Mouse (Mus musculus) embryonic facial prominence, embryonic 13.5 days (tissue): Measurements from ENCODE around the gene Apobec3. TPM values are rescaled to one million over a fixed set of nuclear protein-coding genes. Genes with fewer than 3 reads are reported as not detected.

Experiments
- ATAC-seq: fragments of 200-750 bp; cut with Nextera tagmentation; 2 replicates; pipeline ENCODE4 v1.8.0; 2017; ENCODE audit warnings: low read depth; ENCODE audit not compliant: insufficient number of reproducible peaks, insufficient read depth, low FRiP score, low TSS enrichment
- H3K27ac ChIP-seq: fragments of 300-500 bp; sonication (generic); 2 replicates; pipeline ENCODE4 v1.5.1; 2015; ENCODE audit warnings: moderate library complexity, mild to moderate bottlenecking, inconsistent platforms
- H3K27me3 ChIP-seq: fragments of 300-500 bp; sonication (generic); 2 replicates; pipeline ENCODE4 v1.6.1; 2015; ENCODE audit warnings: mild to moderate bottlenecking, inconsistent platforms
- H3K36me3 ChIP-seq: fragments of 300-500 bp; sonication (generic); 2 replicates; pipeline ENCODE4 v1.6.1; 2015; ENCODE audit warnings: mild to moderate bottlenecking, inconsistent platforms
- H3K4me1 ChIP-seq: fragments of 300-500 bp; sonication (generic); 2 replicates; pipeline ENCODE4 v1.6.1; 2015; ENCODE audit warnings: inconsistent platforms
- H3K4me2 ChIP-seq: fragments of 300-500 bp; sonication (generic); 2 replicates; pipeline ENCODE4 v1.6.1; 2015; ENCODE audit warnings: moderate library complexity, mild to moderate bottlenecking, inconsistent platforms
- H3K4me3 ChIP-seq: fragments of 300-500 bp; sonication (generic); 2 replicates; pipeline ENCODE4 v1.5.1; 2015; ENCODE audit warnings: mild to moderate bottlenecking, inconsistent platforms
- H3K9ac ChIP-seq: fragments of 300-500 bp; sonication (generic); 2 replicates; pipeline ENCODE4 v1.6.1; 2015; ENCODE audit warnings: mild to moderate bottlenecking, inconsistent platforms
- H3K9me3 ChIP-seq: fragments of 300-500 bp; sonication (generic); 2 replicates; pipeline ENCODE4 v1.6.1; 2016; ENCODE audit warnings: inconsistent platforms
- WGBS: fragments of 180-500 bp; shearing (Covaris S2); methylation state at CpG from one replicate; pipeline ENCODE4 v1.1.7; 2015; ENCODE audit warnings: mixed read lengths; 5-methylcytosine and 5-hydroxymethylcytosine counted together
- polyA plus RNA-seq: library from polyadenylated mRNA; unstranded; fragments of >200 nt; fragmentation: Nextera tagmentation; extraction: Ambion mirVana; gene quantifications from 2 replicates; pipeline ENCODE4 v1.2.1, GENCODE M21; 2015

Apobec3 gene
- polyA plus RNA-seq, 1 experiment from 2014 or later: 11.0 TPM

- Histone ChIP-seq H3K27ac (no peak overlapping the region), H3K4me2 (no peak overlapping the region), H3K4me3 (no peak overlapping the region), H3K9me3 (no peaks in the 10 kb centered on the region), H3K4me1 (peaks cover 40% of the 10 kb centered on the region), H3K27me3 (no peaks in the 10 kb centered on the region), H3K36me3 (no peaks in the 10 kb centered on the region), H3K9ac (no peak overlapping the region)
- ATAC-seq: no peak
- 56% methylated on average over 7 of the region's 7 CpGs for WGBS
Measured at GRCm38 (mm10) chr15:79953470-79953869, 62.0 kb downstream of the Apobec3 start.

GRCm38 (mm10) chr15:79956559-79956958 lies 65.1 kb downstream of the Apobec3 start:
- Histone ChIP-seq H3K27ac (no peak overlapping the region), H3K4me3 (no peak overlapping the region), H3K27me3 (no peaks in the 10 kb centered on the region), H3K4me1 (peaks cover 22% of the 10 kb centered on the region), H3K4me2 (no peak overlapping the region), H3K36me3 (no peaks in the 10 kb centered on the region), H3K9me3 (no peaks in the 10 kb centered on the region), H3K9ac (no peak overlapping the region)
- ATAC-seq: no peak
- 84% methylated on average over 8 of the region's 8 CpGs for WGBS

- Histone ChIP-seq H3K4me3 (no peak overlapping the region), H3K27me3 (no peaks in the 10 kb centered on the region), H3K9ac (no peak overlapping the region), H3K4me2 (no peak overlapping the region), H3K9me3 (no peaks in the 10 kb centered on the region), H3K4me1 (peaks cover 10% of the 10 kb centered on the region), H3K27ac (no peak overlapping the region), H3K36me3 (no peaks in the 10 kb centered on the region)
- 40% methylated on average over 3 of the region's 3 CpGs for WGBS
- ATAC-seq: no peak
Measured at GRCm38 (mm10) chr15:79958418-79958817, 67.0 kb downstream of the Apobec3 start.

- Histone ChIP-seq H3K9ac (no peak overlapping the region), H3K9me3 (no peaks in the 10 kb centered on the region), H3K4me3 (no peak overlapping the region), H3K36me3 (no peaks in the 10 kb centered on the region), H3K27ac (no peak overlapping the region), H3K4me2 (no peak overlapping the region), H3K27me3 (no peaks in the 10 kb centered on the region), H3K4me1 (peaks cover 10% of the 10 kb centered on the region)
- 52% methylated on average over 9 of the region's 9 CpGs for WGBS
- ATAC-seq: no peak
Measured at GRCm38 (mm10) chr15:79961366-79961921, 70.0 kb downstream of the Apobec3 start.

GRCm38 (mm10) chr15:79962661-79963060 lies 71.2 kb downstream of the Apobec3 start:
- WGBS: 80% methylated on average over 18 of the region's 18 CpGs
- Histone ChIP-seq H3K4me1 (peaks cover 10% of the 10 kb centered on the region), H3K27me3 (no peaks in the 10 kb centered on the region), H3K27ac (no peak overlapping the region), H3K4me3 (no peak overlapping the region), H3K9ac (no peak overlapping the region), H3K36me3 (no peaks in the 10 kb centered on the region), H3K4me2 (no peak overlapping the region), H3K9me3 (no peaks in the 10 kb centered on the region)
- no peak for ATAC-seq

GRCm38 (mm10) chr15:79964376-79964775 lies 72.9 kb downstream of the Apobec3 start:
- H3K27me3 ChIP-seq: no peaks in the 10 kb centered on the region
- H3K4me1 ChIP-seq: peaks cover 10% of the 10 kb centered on the region
- H3K9me3 ChIP-seq: no peaks in the 10 kb centered on the region
- H3K4me2 ChIP-seq: no peak overlapping the region
- no peak overlapping the region for H3K9ac ChIP-seq
- H3K36me3 ChIP-seq: no peaks in the 10 kb centered on the region
- no peak overlapping the region for H3K4me3 ChIP-seq
- no peak for ATAC-seq
- no peak overlapping the region for H3K27ac ChIP-seq
- WGBS: 90% methylated on average over 7 of the region's 7 CpGs

Other genes starting within 250 kb of the Apobec3 start
- gene Fam227a, start 232.7 kb upstream of the Apobec3 start, polyA plus RNA-seq: 2.2 and 2.5 TPM in 2 replicates
- gene Cby1, start 232.5 kb upstream of the Apobec3 start, polyA plus RNA-seq: 60.7 and 66.0 TPM in 2 replicates
- 238 TPM in 2 replicates for gene Tomm22, start 220.8 kb upstream of the Apobec3 start, polyA plus RNA-seq
- gene Josd1, start 203.7 kb upstream of the Apobec3 start, polyA plus RNA-seq: 26.1 and 28.3 TPM in 2 replicates
- gene Gtpbp1, start 200.8 kb upstream of the Apobec3 start, polyA plus RNA-seq: 39.8 and 42.2 TPM in 2 replicates
- gene Sun2, start 149.1 kb upstream of the Apobec3 start, polyA plus RNA-seq: 7.3 and 8.0 TPM in 2 replicates
- 69.2 and 74.4 TPM in 2 replicates for gene Dnal4, start 113.8 kb upstream of the Apobec3 start, polyA plus RNA-seq
- 4.7 and 5.4 TPM in 2 replicates for gene Nptxr, start 86.9 kb upstream of the Apobec3 start, polyA plus RNA-seq
- 0.32 and 0.39 TPM in 2 replicates for gene Npcd, start 57.4 kb upstream of the Apobec3 start, polyA plus RNA-seq
- 54.7 and 56.7 TPM in 2 replicates for gene Cbx6, start 57.0 kb upstream of the Apobec3 start, polyA plus RNA-seq
- 2.5 and 2.9 TPM in 2 replicates for gene Cbx7, start 79.5 kb downstream of the Apobec3 start, polyA plus RNA-seq
- 2.2 and 2.9 TPM in 2 replicates for gene Pdgfb, start 123.3 kb downstream of the Apobec3 start, polyA plus RNA-seq
- gene Syngr1, start 199.7 kb downstream of the Apobec3 start, polyA plus RNA-seq: 7.0 and 8.7 TPM in 2 replicates
- 1,097 and 1,210 TPM in 2 replicates for gene Rpl3, start 200.2 kb downstream of the Apobec3 start, polyA plus RNA-seq
- gene Tab1, start 241.5 kb downstream of the Apobec3 start, polyA plus RNA-seq: 47.7 and 48.0 TPM in 2 replicates